Mouse (Mus musculus): ENCODE measurements around the gene Rnf145.

DNA sequence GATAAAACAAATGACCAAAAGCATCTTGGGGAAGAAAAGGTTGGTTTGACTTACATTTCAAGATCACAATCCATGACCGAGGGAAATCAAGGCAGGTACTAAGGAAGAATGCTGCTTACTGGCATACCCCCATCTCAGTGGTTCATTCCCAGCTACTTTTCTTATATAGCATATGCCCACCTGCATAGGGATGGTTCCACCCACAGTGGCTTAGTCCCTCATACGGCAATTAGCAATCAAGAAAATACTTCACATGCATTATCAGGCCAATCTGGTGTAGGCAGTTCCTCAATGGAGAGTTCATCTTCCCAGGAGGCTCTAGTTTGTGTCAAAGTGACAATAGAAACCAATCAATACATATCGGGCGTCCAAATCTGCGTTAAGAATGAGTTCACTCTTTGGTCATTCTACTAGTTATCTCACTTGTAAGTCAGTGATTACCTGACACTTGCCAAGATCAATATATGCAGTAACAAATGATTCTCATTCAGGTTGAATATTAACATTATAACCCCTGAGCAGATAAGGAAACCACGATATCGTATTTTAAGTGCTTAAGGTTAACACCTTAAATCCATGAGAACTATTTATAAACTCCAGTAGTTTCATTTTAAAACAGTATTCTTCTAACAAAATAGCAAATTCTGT is 33.6 kb upstream of the Rnf145 start:
- TF ChIP-seq EP300 (IDR thresholded peaks at IDR 0.05) (no peak), CTCF (IDR thresholded peaks at IDR 0.05) (no peak)
